Mouse (Mus musculus) gonadal fat pad, adult 2 months (tissue): ENCODE data around the gene Chka. TPM values are rescaled to one million over a fixed set of nuclear protein-coding genes. Genes with fewer than 3 reads are reported as not detected.

Experiments used
- polyA plus RNA-seq: library from polyadenylated mRNA; depleted of rRNA; stranded (reverse); fragments of >200 nt; gene quantifications from 2 replicates; pipeline ENCODE4 v1.2.3, GENCODE M21; 2012; rRNA removed

The Chka gene
- polyA plus RNA-seq, 1 experiment = 53.3 TPM

Other genes with a start within 250 kb of the Chka start
- 44.1 and 65.8 TPM in 2 replicates for gene Lrp5, start 165.2 kb upstream of the Chka start, polyA plus RNA-seq
- 48.9 and 69.4 TPM in 2 replicates for gene 1810055G02Rik, start 143.5 kb upstream of the Chka start, polyA plus RNA-seq
- gene Kmt5b, start 84.4 kb upstream of the Chka start, polyA plus RNA-seq = 14.9 and 21.8 TPM in 2 replicates
- 61.0 and 75.4 TPM in 2 replicates for gene Tcirg1, start 55.4 kb downstream of the Chka start, polyA plus RNA-seq
- 225 and 260 TPM in 2 replicates for gene Ndufs8, start 61.0 kb downstream of the Chka start, polyA plus RNA-seq
- 9.2 and 12.7 TPM in 2 replicates for gene Aldh3b1, start 78.0 kb downstream of the Chka start, polyA plus RNA-seq
- 93.7 TPM in 2 replicates for gene Unc93b1, start 83.4 kb downstream of the Chka start, polyA plus RNA-seq
- 0.51 and 0.86 TPM in 2 replicates for gene Aldh3b3, start 106.9 kb downstream of the Chka start, polyA plus RNA-seq
- gene Aldh3b2, start 120.6 kb downstream of the Chka start, polyA plus RNA-seq = 20.1 and 30.9 TPM in 2 replicates
- gene Acy3, start 134.8 kb downstream of the Chka start, polyA plus RNA-seq = 45.4 and 50.9 TPM in 2 replicates
- gene Tbx10, start 141.0 kb downstream of the Chka start, polyA plus RNA-seq = not detected in 2 replicates
- gene Nudt8, start 148.8 kb downstream of the Chka start, polyA plus RNA-seq = 10.2 and 19.7 TPM in 2 replicates
- 1.3 and 1.4 TPM in 2 replicates for gene Gm49405, start 148.9 kb downstream of the Chka start, polyA plus RNA-seq
- 5.5 and 6.1 TPM in 2 replicates for gene Doc2g, start 151.5 kb downstream of the Chka start, polyA plus RNA-seq
- 152 and 165 TPM in 2 replicates for gene Ndufv1, start 161.0 kb downstream of the Chka start, polyA plus RNA-seq
- 787 and 813 TPM in 2 replicates for gene Gstp1, start 186.2 kb downstream of the Chka start, polyA plus RNA-seq
- 14.7 and 39.9 TPM in 2 replicates for gene Gstp2, start 194.2 kb downstream of the Chka start, polyA plus RNA-seq
- 0.93 and 3.0 TPM in 2 replicates for gene Gstp3, start 207.8 kb downstream of the Chka start, polyA plus RNA-seq
- not detected in 2 replicates for gene Cabp2, start 229.8 kb downstream of the Chka start, polyA plus RNA-seq
- gene Cdk2ap2, start 245.4 kb downstream of the Chka start, polyA plus RNA-seq = 162 and 208 TPM in 2 replicates
- gene Pitpnm1, start 248.2 kb downstream of the Chka start, polyA plus RNA-seq = 68.4 and 81.9 TPM in 2 replicates